Mouse (Mus musculus) midbrain, embryonic 14.5 days (tissue): ENCODE results near the gene Myo1b. TPM values are rescaled to one million over a fixed set of nuclear protein-coding genes. Genes with fewer than 3 reads are reported as not detected.
A peak's percentile ranks its signal among the peaks of the same experiment; 100 is the strongest.

Experiments used
- ATAC-seq: fragments of 200-750 bp; cut with Nextera tagmentation; 2 replicates; pipeline ENCODE4 v1.8.0; 2017; ENCODE audit warnings: moderate number of reproducible peaks, moderate library complexity; ENCODE audit not compliant: low FRiP score, low TSS enrichment
- DNase-seq: peaks from one replicate; pipeline ENCODE4 v3.0.0-alpha.2; 2015
- H3K27ac ChIP-seq: fragments of 300-500 bp; sonication (generic); replicated peaks from 2 replicates; pipeline ENCODE4 v1.5.1; 2014; ENCODE audit warnings: mild to moderate bottlenecking, low read depth, low read length, moderate library complexity
- H3K27me3 ChIP-seq: fragments of 300-500 bp; sonication (generic); 2 replicates; pipeline ENCODE4 v1.6.1; 2014; ENCODE audit warnings: low read length, control low read depth, mixed read lengths; ENCODE audit not compliant: control insufficient read depth, insufficient read depth
- H3K36me3 ChIP-seq: fragments of 300-500 bp; sonication (generic); 2 replicates; pipeline ENCODE4 v1.6.1; 2014; ENCODE audit warnings: low read length, control low read depth; ENCODE audit not compliant: control insufficient read depth, insufficient read depth
- H3K4me1 ChIP-seq: fragments of 300-500 bp; sonication (generic); 2 replicates; pipeline ENCODE4 v1.6.1; 2014; ENCODE audit warnings: mild to moderate bottlenecking, antibody characterized with exemption, low read length, control low read depth; ENCODE audit not compliant: control insufficient read depth, insufficient read depth
- H3K4me2 ChIP-seq: fragments of 300-500 bp; sonication (generic); 2 replicates; pipeline ENCODE4 v1.6.1; 2014; ENCODE audit warnings: mild to moderate bottlenecking, low read length, moderate library complexity
- H3K4me3 ChIP-seq: fragments of 300-500 bp; sonication (generic); replicated peaks from 2 replicates; pipeline ENCODE4 v1.5.1; 2014; ENCODE audit warnings: low read depth, low read length
- H3K9ac ChIP-seq: fragments of 300-500 bp; sonication (generic); replicated peaks from 2 replicates; pipeline ENCODE4 v1.6.1; 2014; ENCODE audit warnings: mild to moderate bottlenecking, low read length, moderate library complexity
- H3K9me3 ChIP-seq: fragments of 300-500 bp; sonication (generic); 2 replicates; pipeline ENCODE4 v1.6.1; 2016; ENCODE audit warnings: low read length, control low read depth, mixed read lengths; ENCODE audit not compliant: control insufficient read depth
- WGBS: fragments of 180-500 bp; shearing (Covaris S2); extraction: QIAGEN DNeasy Blood & Tissue Kit; methylation state at CpG from one replicate; pipeline ENCODE4 v1.1.7; 2014; 5-methylcytosine and 5-hydroxymethylcytosine counted together
- polyA plus RNA-seq: library from polyadenylated mRNA; unstranded; fragments of >200 nt; fragmentation: Nextera tagmentation; extraction: Ambion mirVana; gene quantifications from 2 replicates; pipeline ENCODE4 v1.2.1, GENCODE M21; 2014

Gene Myo1b
- polyA plus RNA-seq, 1 experiment from 2014 or later, result 93.1 TPM

GRCm38 (mm10) chr1:51729407-51729806 lies 186.5 kb downstream of the Myo1b start:
- H3K9me3 ChIP-seq, result no peaks in the 10 kb centered on the region
- no peak overlapping the region for H3K9ac ChIP-seq
- H3K27ac ChIP-seq, result no peak overlapping the region
- no peaks in the 10 kb centered on the region for H3K4me1 ChIP-seq
- H3K4me2 ChIP-seq, result no peak overlapping the region
- H3K36me3 ChIP-seq, result no peaks in the 10 kb centered on the region
- DNase-seq (no peak), ATAC-seq (no peak)
- H3K27me3 ChIP-seq, result no peaks in the 10 kb centered on the region
- H3K4me3 ChIP-seq, result no peak overlapping the region
- 84% methylated on average over 1 of the region's 1 CpGs for WGBS

GRCm38 (mm10) chr1:51728816-51729215 lies 187.1 kb downstream of the Myo1b start:
- Histone ChIP-seq H3K27me3 (no peaks in the 10 kb centered on the region), H3K4me3 (no peak overlapping the region), H3K9ac (no peak overlapping the region), H3K9me3 (no peaks in the 10 kb centered on the region), H3K36me3 (no peaks in the 10 kb centered on the region), H3K4me1 (no peaks in the 10 kb centered on the region), H3K27ac (no peak overlapping the region), H3K4me2 (no peak overlapping the region)
- no peak for ATAC-seq
- 91% methylated on average over 4 of the region's 4 CpGs for WGBS
- no peak for DNase-seq

GRCm38 (mm10) chr1:51719897-51720673 lies 195.8 kb downstream of the Myo1b start:
- Histone ChIP-seq H3K27ac (no peak overlapping the region), H3K9ac (no peak overlapping the region), H3K4me1 (no peaks in the 10 kb centered on the region), H3K27me3 (no peaks in the 10 kb centered on the region), H3K9me3 (no peaks in the 10 kb centered on the region), H3K4me2 (no peak overlapping the region), H3K36me3 (no peaks in the 10 kb centered on the region), H3K4me3 (no peak overlapping the region)
- DNase-seq, result peak; percentile 51
- 69% methylated on average over 9 of the region's 9 CpGs for WGBS
- no peak for ATAC-seq

GRCm38 (mm10) chr1:51710831-51711230 lies 205.0 kb downstream of the Myo1b start:
- H3K4me2 ChIP-seq, result no peak overlapping the region
- no peak overlapping the region for H3K9ac ChIP-seq
- no peaks in the 10 kb centered on the region for H3K27me3 ChIP-seq
- H3K9me3 ChIP-seq, result no peaks in the 10 kb centered on the region
- 81% methylated on average over 2 of the region's 2 CpGs for WGBS
- no peak overlapping the region for H3K4me3 ChIP-seq
- no peak for ATAC-seq
- H3K4me1 ChIP-seq, result no peaks in the 10 kb centered on the region
- no peak for DNase-seq
- no peaks in the 10 kb centered on the region for H3K36me3 ChIP-seq
- H3K27ac ChIP-seq, result no peak overlapping the region

GRCm38 (mm10) chr1:51706106-51706505 lies 209.8 kb downstream of the Myo1b start:
- 72% methylated on average over 3 of the region's 3 CpGs for WGBS
- H3K27me3 ChIP-seq, result no peaks in the 10 kb centered on the region
- H3K9me3 ChIP-seq, result no peaks in the 10 kb centered on the region
- H3K4me3 ChIP-seq, result no peak overlapping the region
- H3K9ac ChIP-seq, result no peak overlapping the region
- DNase-seq (no peak), ATAC-seq (no peak)
- H3K4me1 ChIP-seq, result no peaks in the 10 kb centered on the region
- H3K27ac ChIP-seq, result no peak overlapping the region
- H3K4me2 ChIP-seq, result no peak overlapping the region
- no peaks in the 10 kb centered on the region for H3K36me3 ChIP-seq

DNA sequence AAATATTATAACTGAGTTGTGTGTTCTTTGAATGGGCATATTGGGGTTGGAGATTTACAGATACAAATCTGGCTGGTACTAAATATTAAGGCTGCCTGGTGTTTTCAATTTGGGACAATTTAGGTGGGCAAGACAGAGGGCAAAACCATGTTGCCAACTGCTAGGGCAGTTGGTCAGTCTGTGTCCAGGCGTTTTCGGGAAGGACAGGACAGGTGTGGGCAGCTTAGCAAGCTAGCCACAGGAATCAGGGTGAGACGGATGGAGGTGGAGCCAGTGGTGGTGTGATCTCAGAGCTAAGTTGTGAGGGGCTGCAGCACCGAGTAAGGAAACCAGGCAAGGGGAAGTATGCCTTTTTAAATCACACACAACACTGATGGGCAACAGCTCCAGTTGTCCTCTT lies 211.3 kb downstream of the Myo1b start:
- no peaks in the 10 kb centered on the region for H3K9me3 ChIP-seq
- no peak overlapping the region for H3K9ac ChIP-seq
- DNase-seq, result no peak
- H3K27me3 ChIP-seq, result no peaks in the 10 kb centered on the region
- no peak overlapping the region for H3K27ac ChIP-seq
- 85% methylated on average over 4 of the region's 4 CpGs for WGBS
- ATAC-seq, result no peak
- no peak overlapping the region for H3K4me2 ChIP-seq
- H3K4me3 ChIP-seq, result no peak overlapping the region
- H3K4me1 ChIP-seq, result no peaks in the 10 kb centered on the region
- no peaks in the 10 kb centered on the region for H3K36me3 ChIP-seq

Other genes starting within 250 kb of the Myo1b start
- 0.34 and 0.47 TPM in 2 replicates for gene Stat4, start 71.1 kb upstream of the Myo1b start, polyA plus RNA-seq
- gene Stat1, start 203.4 kb upstream of the Myo1b start, polyA plus RNA-seq, result 9.0 and 22.2 TPM in 2 replicates